Mouse (Mus musculus) heart, postnatal 36 days (tissue): Measurements from ENCODE around the gene Fam206a. TPM values are rescaled to one million over a fixed set of nuclear protein-coding genes. Genes with fewer than 3 reads are reported as not detected.

Source experiments
- DNase-seq, 2 experiments: peaks; one replicate each; pipeline ENCODE4 v3.0.0; 2021 to 2022
- intact Hi-C: fragments of 180-260 bp; cut with DNase I; formaldehyde crosslinking; loops from one replicate; pipeline ENCODE4 v1.15.1; 2025
- total RNA-seq, 2 experiments: library from RNA; stranded (reverse); gene quantifications; 2 replicates each; pipeline ENCODE4 v1.2.3; 2021

Gene Fam206a
- 1 to 10 TPM; 2.0 to 2.3 TPM for total RNA-seq

GRCm38 (mm10) chr4:56801907-56802668 lies at the start of gene Fam206a, which contains the start of gene Elp1:
TSS of gene Fam206a (plus strand) at chr4:56802345.
TSS of gene Elp1 (minus strand) at chr4:56802331.
- intact Hi-C loops: no loop called here

DNA sequence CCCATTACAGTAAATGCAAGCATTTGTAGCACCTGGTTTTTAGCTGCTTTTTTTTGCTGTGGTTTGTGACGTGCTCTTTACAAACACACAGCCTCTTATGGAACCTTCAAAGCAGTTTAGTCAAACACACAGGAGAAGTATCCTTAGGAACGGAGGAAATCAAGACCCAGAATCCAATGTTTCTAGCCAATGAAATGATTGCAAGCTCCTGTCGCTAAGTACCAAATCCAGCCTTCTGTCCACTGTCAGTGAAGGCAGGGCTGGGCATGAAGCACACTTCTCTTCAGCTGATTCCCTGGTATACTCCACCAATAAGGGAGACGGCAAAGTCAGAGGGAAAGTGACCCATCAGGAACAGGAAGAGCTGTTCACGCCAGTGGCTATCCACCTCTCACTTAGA lies 46.1 kb upstream of the Fam206a start:
- intact Hi-C loops: no loop called here

More at GRCm38 (mm10) chr4:56801907-56802668, at the start of gene Fam206a, which contains the start of gene Elp1:
- peak; percentile 99 for DNase-seq

DNA sequence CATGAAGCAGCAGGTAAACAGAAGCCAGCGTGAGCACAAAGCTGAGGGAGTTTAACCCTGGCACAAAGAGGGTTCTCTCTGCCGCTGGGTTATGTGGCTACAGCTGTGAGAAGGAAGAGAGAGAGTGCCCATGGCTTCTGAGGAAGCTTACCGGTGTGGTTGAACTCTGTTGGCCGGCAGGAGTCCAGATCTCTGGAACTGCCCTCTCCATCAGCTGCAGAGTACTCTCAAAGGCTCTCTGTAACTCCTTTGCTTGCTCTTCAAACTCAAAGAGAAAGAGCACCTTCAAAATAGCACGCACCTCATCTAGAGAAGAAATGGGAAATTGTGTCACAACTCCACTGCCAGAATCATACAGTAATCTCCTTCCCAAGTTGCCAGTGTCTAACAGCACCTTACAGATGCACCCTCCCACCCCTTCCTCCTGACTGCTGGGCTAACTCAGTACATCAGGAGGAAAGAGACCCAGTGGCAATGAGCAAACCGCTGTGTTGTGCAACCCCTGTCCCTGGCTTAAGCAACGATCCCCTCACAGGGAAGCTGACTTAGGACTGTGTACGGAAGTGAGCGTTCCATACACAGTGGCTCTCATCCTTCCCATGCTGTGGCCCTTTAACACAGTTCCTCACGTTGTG lies 45.1 kb upstream of the Fam206a start:
- intact Hi-C loops: no loop called here
- no peak for DNase-seq

More for the DNA sequence above, 46.1 kb upstream of the Fam206a start:
- no peak for DNase-seq

DNA sequence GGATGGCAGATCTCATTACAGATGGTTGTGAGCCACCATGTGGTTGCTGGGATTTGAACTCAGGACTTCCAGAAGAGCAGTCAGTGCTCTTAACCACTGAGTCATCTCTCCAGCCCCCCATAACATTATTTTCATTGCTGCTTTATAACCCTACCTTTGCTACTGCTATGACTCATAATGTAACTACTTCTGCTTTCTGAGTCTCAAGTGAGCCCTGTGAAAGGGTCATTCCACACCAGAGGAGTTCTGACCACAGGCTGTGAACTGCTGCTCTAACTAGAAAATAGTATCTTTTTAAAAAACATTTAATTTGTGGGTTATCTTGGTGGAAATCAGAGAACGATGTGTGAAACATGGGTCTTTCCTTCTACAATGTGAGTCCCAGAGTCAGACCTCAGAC lies 44.5 kb upstream of the Fam206a start:
- no peak for DNase-seq
- intact Hi-C loops: no loop called here

DNA sequence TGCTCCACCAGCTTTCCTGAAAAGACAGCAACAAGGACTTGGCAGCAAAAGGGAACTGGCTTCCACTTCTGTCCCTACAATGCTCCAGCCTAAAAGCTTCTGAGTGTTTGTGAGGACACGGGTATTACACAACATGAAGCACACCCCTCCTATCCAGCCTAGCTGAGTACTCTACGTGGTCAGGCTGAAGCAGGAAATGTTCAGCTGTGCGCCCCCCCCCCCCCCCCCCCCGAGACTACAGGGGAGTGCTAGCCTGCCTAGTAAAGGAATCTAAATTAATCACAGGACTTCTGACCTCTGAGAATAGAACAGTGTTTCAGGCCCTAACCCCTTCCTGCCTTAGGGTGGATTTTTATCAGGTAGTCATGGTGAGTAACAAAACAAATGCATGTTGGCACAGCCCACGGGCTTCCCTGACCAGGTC lies 34.3 kb upstream of the Fam206a start:
- intact Hi-C loops: no loop called here
- DNase-seq: peak; percentile 16 to 24

- intact Hi-C loops: no loop called here
- DNase-seq: peak; percentile 47 to 51
Observed at GRCm38 (mm10) chr4:56768913-56769312, 33.2 kb upstream of the Fam206a start.

- intact Hi-C loops: no loop called here
- DNase-seq: no peak
Observed at GRCm38 (mm10) chr4:56771065-56771464, 31.1 kb upstream of the Fam206a start.

DNA sequence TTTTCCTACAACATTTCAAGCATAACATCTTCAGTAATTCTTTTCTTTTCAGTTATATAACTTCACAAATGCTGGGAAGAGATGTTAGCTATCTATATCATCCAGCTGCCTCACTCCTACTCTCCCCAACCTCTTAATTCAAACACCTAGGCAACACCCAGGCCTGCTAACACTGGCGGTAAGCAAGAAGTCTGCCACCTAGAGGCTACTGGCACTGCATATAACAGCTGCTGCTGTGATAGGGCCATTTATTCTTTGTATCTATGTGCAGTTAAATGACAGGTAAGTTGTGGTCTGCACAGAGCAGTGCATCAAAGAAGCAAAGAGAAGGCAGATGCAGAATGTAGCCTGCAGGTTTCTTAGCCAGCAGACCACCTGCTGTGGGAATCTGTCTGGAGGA lies 10.8 kb upstream of the Fam206a start:
- intact Hi-C loops: no loop called here
- no peak for DNase-seq

GRCm38 (mm10) chr4:56802669-56803150 lies 565 bp downstream of the Fam206a start:
- DNase-seq: no peak
- intact Hi-C loops: no loop called here

GRCm38 (mm10) chr4:56809050-56809449 lies 6.9 kb downstream of the Fam206a start:
- no peak for DNase-seq
- intact Hi-C loops: no loop called here

DNA sequence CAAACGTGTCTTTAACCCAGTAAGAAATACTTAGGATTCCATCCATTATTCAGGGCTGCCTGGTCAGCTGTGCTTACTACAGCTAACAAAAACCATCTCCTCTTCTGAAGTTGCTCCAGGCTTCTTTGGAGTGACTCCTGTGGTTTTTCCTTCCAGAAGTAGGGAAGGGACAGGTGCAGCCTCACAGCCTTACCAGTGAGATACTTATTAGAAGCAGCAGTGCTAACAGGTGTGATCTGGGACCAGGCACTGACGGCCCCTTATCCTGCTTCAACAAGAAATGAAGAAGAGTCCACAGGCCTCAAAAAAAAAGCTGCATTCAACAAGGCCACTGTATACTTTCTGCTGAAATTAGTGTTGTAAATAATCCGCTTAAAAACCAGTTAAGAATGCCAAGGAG lies 9.5 kb downstream of the Fam206a start:
- DNase-seq: no peak
- intact Hi-C loops: no loop called here

DNA sequence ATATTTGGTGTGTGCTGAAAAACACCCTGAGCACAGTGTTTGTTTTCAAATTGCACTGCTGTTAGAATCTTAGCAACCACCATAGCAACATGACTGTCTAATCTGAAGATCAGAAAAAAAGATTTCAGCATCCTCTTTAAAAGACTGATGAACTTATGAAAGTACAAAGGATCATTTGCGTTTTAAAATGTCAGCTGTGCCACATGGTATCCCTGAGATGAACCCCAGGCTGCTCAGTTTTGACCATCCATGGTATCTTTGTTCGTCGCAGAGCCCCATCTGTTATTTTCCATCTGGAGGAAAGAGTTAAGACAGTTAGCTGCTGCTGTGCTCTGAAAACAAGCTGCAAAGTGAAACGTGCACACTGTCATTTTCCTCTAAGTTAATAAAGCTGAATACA lies 10.0 kb downstream of the Fam206a start:
- no peak for DNase-seq
- intact Hi-C loops: no loop called here

DNA sequence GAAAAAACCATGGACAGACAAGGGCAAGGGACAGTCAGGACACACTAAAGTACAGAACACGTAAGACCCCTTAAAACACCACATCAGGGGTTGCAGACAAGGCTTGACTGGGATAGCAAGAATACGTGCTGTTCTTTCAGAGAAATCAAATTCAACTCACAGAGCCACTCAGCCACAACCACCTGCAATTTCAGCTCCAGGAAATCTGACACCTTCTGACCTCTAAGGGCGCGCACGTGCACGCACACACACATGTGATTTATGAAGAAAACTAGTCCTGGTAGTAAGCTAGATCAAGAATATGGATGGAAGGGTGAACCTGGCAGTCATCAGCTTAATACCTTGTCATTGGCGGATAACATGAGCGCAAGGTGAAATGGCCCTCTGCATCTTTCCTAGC lies 13.0 kb downstream of the Fam206a start:
- intact Hi-C loops: no loop called here
- no peak for DNase-seq

- no peak for DNase-seq
- intact Hi-C loops: no loop called here
Observed at GRCm38 (mm10) chr4:56820017-56820550, 17.9 kb downstream of the Fam206a start.

DNA sequence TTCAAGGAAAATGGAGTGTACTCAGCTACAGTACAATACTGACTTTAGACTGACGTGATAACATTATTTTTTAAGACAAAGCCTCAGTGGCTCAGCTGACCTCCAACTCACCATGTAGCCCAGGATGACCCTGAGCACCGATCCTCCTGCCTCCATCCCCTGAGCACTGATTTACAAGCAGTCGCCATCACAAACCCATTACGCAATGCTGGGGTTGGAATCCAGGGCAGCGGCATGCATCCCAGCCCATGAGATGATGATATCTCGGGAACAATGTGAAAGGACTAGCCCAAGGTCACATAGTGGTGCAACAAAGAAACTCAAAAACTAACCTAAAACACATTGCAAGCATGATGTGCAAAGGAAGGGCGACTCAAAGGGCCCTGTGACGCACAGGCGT lies 22.1 kb downstream of the Fam206a start:
- DNase-seq: no peak
- intact Hi-C loops: no loop called here

DNA sequence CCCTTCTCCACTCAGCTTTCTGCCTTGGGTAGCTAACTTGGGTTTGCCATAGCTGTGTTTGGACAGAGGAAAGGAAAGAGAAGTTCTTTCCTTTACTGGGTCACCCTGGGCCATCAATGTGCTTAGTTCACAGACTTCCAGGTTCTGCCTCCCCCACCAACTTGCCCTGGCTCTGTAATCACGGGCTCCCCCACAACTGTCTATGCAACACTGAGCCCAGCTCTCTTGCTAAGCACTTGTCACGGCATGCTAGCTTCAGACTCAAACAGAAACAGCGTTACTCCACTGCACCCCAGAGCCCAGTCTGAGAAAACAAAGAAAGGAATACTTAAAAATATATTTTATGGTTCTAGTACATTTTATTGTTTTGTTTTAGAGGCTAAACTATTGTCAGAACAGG lies 26.8 kb downstream of the Fam206a start:
- intact Hi-C loops: no loop called here
- no peak for DNase-seq

- intact Hi-C loops: no loop called here
- DNase-seq: peak; percentile 26 to 27
Observed at GRCm38 (mm10) chr4:56829511-56829921, 27.4 kb downstream of the Fam206a start.

DNA sequence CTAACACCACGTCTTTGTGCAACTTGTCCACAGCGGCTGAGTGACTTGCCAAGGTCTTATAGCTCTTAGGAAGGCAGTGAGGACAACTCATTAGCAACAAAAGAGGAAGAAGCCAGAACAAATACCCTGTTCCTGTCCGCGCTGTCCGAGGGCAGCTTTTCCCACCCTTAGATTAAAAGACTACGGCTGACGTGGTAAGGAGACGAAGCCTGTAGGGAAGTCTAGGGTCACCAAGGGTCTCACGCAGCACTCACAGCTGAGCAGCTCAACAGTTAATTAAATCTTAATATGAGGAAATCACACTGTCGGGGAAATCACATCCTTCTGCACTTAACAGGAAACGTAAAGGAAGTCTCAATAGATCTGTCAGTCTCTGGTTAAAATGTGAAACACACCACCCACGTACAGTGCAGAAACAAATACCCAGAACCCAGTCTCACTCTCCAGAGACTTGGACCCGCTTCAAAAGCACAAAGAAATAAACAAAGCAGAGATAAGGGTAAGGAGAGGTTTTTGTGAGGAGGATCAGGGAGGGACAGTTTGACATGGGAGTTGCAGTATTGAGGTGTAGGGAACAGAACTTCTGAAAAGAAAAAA lies 29.0 kb downstream of the Fam206a start:
- DNase-seq: peak in 1 of 2 experiments; percentile 15

DNA sequence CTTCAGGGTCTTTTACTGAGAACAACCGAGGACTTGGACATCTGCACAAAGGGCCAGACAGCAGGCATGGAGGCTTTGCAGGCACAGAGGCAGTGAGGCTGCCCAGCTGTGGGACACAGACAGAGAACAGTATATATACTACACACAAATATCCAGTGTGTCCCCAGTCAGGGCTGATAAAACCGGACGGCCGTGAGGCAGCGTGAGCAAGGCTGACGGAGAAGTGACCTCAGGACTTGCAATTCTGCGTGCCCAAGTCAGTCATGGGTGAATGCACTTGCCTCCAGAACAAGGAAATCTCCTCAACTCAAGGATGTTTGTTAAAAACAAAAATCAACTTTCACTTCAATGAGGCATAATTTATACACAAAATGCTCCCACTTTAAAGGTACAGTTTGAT lies 29.9 kb downstream of the Fam206a start:
- no peak for DNase-seq

More for the DNA sequence above, 29.0 kb downstream of the Fam206a start:
- intact Hi-C loops: no loop called here

DNA sequence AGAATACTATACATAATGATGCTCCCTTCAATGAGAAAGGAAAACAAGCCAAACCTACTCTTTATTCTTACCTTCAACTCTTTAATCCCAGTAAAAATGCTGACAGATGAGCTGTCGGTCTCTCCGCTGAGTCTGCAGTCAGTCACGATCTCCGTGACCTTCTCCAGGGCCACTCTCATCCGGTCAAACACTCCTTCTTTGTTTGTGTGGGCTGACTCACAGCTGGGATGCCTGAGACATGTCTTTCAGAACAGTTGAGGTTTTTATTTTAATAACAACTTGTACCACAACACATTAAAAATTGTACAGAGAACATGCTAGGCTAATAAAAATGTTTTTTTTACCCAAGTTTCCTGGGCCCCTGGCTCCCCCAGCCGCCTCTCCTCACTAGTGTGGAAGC lies 35.5 kb downstream of the Fam206a start:
- intact Hi-C loops: no loop called here
- no peak for DNase-seq

More for the DNA sequence above, 29.9 kb downstream of the Fam206a start:
- intact Hi-C loops: no loop called here

DNA sequence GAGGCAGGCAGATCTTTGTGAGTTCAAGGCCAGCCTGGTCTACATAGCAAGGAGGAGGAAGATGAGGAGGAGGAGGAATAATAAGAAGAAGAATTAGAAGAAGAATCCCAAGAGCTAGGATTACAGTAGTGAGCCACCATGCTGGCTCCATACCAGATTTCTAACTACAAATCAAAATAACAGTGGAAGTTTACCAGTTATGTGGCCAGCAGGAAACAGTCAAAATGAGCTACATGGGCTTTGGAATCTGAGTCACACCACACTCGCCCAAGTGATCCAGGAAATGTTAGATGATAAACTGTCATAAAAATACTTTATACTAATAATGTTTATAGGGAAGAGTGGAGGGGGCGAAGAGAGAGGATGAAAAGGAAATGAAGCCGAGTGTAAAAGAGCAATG lies 38.2 kb downstream of the Fam206a start:
- DNase-seq: no peak
- intact Hi-C loops: no loop called here
